Mouse (Mus musculus) brain, embryonic 14.5 days (tissue): ENCODE results near the gene Scmh1.

Experiments
- CTCF ChIP-seq: fragments of 200-500 bp; IDR thresholded peaks from 2 replicates; pipeline ENCODE4 v1.5.1; 2012; ENCODE audit warnings: inconsistent platforms, mild to moderate bottlenecking, moderate library complexity, borderline replicate concordance; ENCODE audit not compliant: insufficient read depth, insufficient read length; ENCODE audit errors: extremely low read depth
- POLR2A ChIP-seq: fragments of 200-500 bp; IDR thresholded peaks from 2 replicates; pipeline ENCODE4 v1.6.1; 2012; ENCODE audit warnings: mild to moderate bottlenecking, inconsistent platforms, borderline replicate concordance; ENCODE audit not compliant: poor library complexity, insufficient read depth, insufficient read length, severe bottlenecking; ENCODE audit errors: extremely low read depth

DNA sequence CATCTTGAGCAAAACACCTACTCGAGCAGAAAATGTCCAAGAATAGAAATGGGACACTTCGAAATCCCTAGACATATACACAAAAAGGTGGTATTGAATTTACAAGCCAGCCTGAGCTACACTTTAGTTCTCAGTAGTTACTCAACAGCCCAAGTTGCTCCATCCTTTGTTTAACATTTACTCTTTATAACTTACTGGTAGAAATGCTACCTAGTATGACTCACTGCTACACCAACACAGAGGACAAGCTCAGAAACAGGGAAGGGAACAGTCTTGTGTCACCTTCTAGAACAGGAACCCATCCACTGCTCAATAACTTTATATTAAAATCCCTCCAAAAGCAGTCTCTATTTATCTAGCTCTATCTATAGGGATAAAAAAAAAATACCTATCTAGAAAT is 160.6 kb downstream of the Scmh1 start:
- TF ChIP-seq POLR2A (no peak), CTCF (no peak)
